ENCODE assay signal across 8 mouse cellular contexts in the genomic region with DNA sequence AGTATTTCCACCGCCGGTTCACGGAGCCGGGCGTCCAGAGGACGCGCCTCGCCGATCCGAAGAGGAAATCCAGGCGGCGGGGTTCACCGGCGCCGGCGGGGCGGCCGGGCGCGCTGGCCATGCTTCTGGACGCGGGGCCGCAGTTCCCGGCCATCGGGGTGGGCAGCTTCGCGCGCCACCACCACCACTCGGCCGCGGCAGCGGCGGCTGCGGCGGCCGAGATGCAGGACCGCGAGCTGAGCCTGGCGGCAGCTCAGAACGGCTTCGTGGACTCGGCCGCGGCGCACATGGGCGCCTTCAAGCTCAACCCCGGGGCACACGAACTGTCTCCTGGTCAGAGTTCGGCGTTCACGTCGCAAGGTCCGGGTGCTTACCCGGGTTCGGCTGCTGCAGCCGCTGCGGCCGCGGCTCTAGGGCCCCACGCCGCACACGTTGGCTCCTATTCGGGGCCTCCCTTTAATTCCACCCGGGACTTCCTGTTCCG. TPM values are rescaled to one million over a fixed set of nuclear protein-coding genes. Genes with fewer than 3 reads are reported as not detected.
DNase-seq lines count a peak whose midpoint lies in the region; ATAC-seq and TF ChIP-seq lines count a peak whose summit lies in the region.

No protein-coding gene starts in this region.

- H3K27me3 ChIP-seq in kidney, postnatal 0 days (ENCODE audit: insufficient read depth, low read length), result peaks cover 95% of the 10 kb centered on the region
- H3K27me3 ChIP-seq in hindbrain, embryonic 14.5 days (ENCODE audit: control insufficient read depth, insufficient read depth, low read length), result peaks cover 53% of the 10 kb centered on the region
- peaks cover 55% of the 10 kb centered on the region for H3K27me3 ChIP-seq in midbrain, embryonic 13.5 days

- H3K9me3 ChIP-seq in kidney, postnatal 0 days (replicated peaks; ENCODE audit: low read length), result no peaks in the 10 kb centered on the region
- no peaks in the 10 kb centered on the region for H3K9me3 ChIP-seq in hindbrain, embryonic 14.5 days (ENCODE audit: control insufficient read depth, low read length)
- H3K9me3 ChIP-seq in midbrain, embryonic 13.5 days, result no peaks in the 10 kb centered on the region

- TF ChIP-seq POLR2A in cortical plate, adult 2 months (IDR thresholded peaks at IDR 0.05; ENCODE audit: extremely low read depth, insufficient read depth, low read length), result no peak

- no peak for DNase-seq in kidney, postnatal 0 days (ENCODE audit: low spot score)
- no peak for DNase-seq in kidney, postnatal 36 days
- DNase-seq in hindbrain, embryonic 14.5 days (ENCODE audit: low spot score), result no peak
- DNase-seq in c-Kit-positive CD71-positive TER-119-positive erythroid progenitor cells, embryonic 14.5 days (ENCODE audit: low spot score), result no peak
- DNase-seq in urinary bladder, adult 2 months (ENCODE audit: low spot score), result no peak
- DNase-seq in frontal cortex, postnatal 25 days (ENCODE audit: low spot score in 2 of 2), result no peak

- ATAC-seq in kidney, postnatal 0 days (replicated peaks; ENCODE audit: low FRiP score, low read depth), result peak; percentile 21; the same call in 1 of the 2 replicates
- ATAC-seq in hindbrain, embryonic 14.5 days (ENCODE audit: low FRiP score), result no peak
- 0 out of 2 replicates have a peak, but pooled peaks have one; percentile 4 for ATAC-seq in midbrain, embryonic 13.5 days

- peak overlapping the region; percentile 33 for H3K4me3 ChIP-seq in kidney, postnatal 0 days (replicated peaks; ENCODE audit: low read depth, low read length)
- H3K4me3 ChIP-seq in cortical plate, adult 2 months (ENCODE audit: insufficient read depth, low read length), result peak overlapping the region; percentile 23
- H3K4me3 ChIP-seq in hindbrain, embryonic 14.5 days (replicated peaks; ENCODE audit: low read length), result peak overlapping the region; percentile 51
- peak overlapping the region; percentile 69 for H3K4me3 ChIP-seq in midbrain, embryonic 13.5 days (replicated peaks)

- no peak for TF ChIP-seq CTCF in kidney, postnatal 0 days (IDR thresholded peaks at IDR 0.05; ENCODE audit: low read depth)
- no peak for TF ChIP-seq CTCF in cortical plate, adult 2 months (IDR thresholded peaks at IDR 0.05; ENCODE audit: extremely low read depth, insufficient read depth, low read length)

- no peak overlapping the region for H3K27ac ChIP-seq in kidney, postnatal 0 days
- peak overlapping the region; percentile 87; the same call in 1 of the 2 replicates for H3K27ac ChIP-seq in cortical plate, adult 2 months (ENCODE audit: insufficient read depth, low read length)
- H3K27ac ChIP-seq in hindbrain, embryonic 14.5 days, result peak overlapping the region; percentile 96
- peak overlapping the region; percentile 98 for H3K27ac ChIP-seq in midbrain, embryonic 13.5 days

- no peaks in the 10 kb centered on the region for H3K36me3 ChIP-seq in kidney, postnatal 0 days (ENCODE audit: insufficient read depth, low read length)
- H3K36me3 ChIP-seq in hindbrain, embryonic 14.5 days (replicated peaks; ENCODE audit: control insufficient read depth, insufficient read depth), result no peaks in the 10 kb centered on the region; the same call in 1 of the 2 replicates
- peaks cover 6% of the 10 kb centered on the region; the same call in 1 of the 2 replicates for H3K36me3 ChIP-seq in midbrain, embryonic 13.5 days

- H3K4me2 ChIP-seq in kidney, postnatal 0 days (ENCODE audit: low read length), result peak overlapping the region; percentile 66
- H3K4me2 ChIP-seq in hindbrain, embryonic 14.5 days (replicated peaks), result peak overlapping the region; percentile 55
- H3K4me2 ChIP-seq in midbrain, embryonic 13.5 days (replicated peaks), result peak overlapping the region; percentile 61

- H3K9ac ChIP-seq in kidney, postnatal 0 days (ENCODE audit: low read depth, low read length), result peak overlapping the region; percentile 8; the same call in 1 of the 2 replicates
- H3K9ac ChIP-seq in hindbrain, embryonic 14.5 days, result peak overlapping the region; percentile 85
- peak overlapping the region; percentile 94 for H3K9ac ChIP-seq in midbrain, embryonic 13.5 days (replicated peaks)

- under 1% methylated on average over 56 of the region's 65 CpGs for WGBS in kidney, postnatal 0 days
- under 1% methylated on average over 62 of the region's 65 CpGs for WGBS in hindbrain, embryonic 14.5 days
- under 1% methylated on average over 64 of the region's 65 CpGs for WGBS in midbrain, embryonic 13.5 days

- peaks cover 15% of the 10 kb centered on the region; the same call in 1 of the 2 replicates for H3K4me1 ChIP-seq in kidney, postnatal 0 days (replicated peaks; ENCODE audit: insufficient read depth, low read length)
- H3K4me1 ChIP-seq in cortical plate, adult 2 months (ENCODE audit: control insufficient read depth, insufficient read depth, low read length), result no peaks in the 10 kb centered on the region
- H3K4me1 ChIP-seq in hindbrain, embryonic 14.5 days (replicated peaks; ENCODE audit: control insufficient read depth, insufficient read depth, low read length), result peaks cover 6% of the 10 kb centered on the region; the same call in 1 of the 2 replicates
- H3K4me1 ChIP-seq in midbrain, embryonic 13.5 days (replicated peaks), result peaks cover 35% of the 10 kb centered on the region

RNA-seq across cellular contexts. Expression of a gene that starts 0.4 kb away (rescaled TPM):
- polyA plus RNA-seq in kidney, postnatal 0 days (2015; fragmentation: Nextera tagmentation; extraction: Ambion mirVana), result not detected in 2 replicates
- polyA plus RNA-seq in cortical plate, adult 2 months (2012; rRNA removed), result 11.1 and 11.9 TPM in 2 replicates
- 10.6 and 11.4 TPM in 2 replicates for polyA plus RNA-seq in hindbrain, embryonic 14.5 days (2014; fragmentation: Nextera tagmentation; extraction: Ambion mirVana)
- 10.3 and 10.7 TPM in 2 replicates for polyA plus RNA-seq in midbrain, embryonic 13.5 days (2015; fragmentation: Nextera tagmentation; extraction: Ambion mirVana)
- polyA plus RNA-seq in urinary bladder, adult 2 months (2012; rRNA removed), result 0.07 TPM in 1 of 2 replicates, not detected in the other

RNA-seq across cellular contexts. Expression of a gene that starts 10.1 kb away (rescaled TPM):
- polyA plus RNA-seq in kidney, postnatal 0 days (2015; fragmentation: Nextera tagmentation; extraction: Ambion mirVana), result 0.06 and 0.11 TPM in 2 replicates
- polyA plus RNA-seq in cortical plate, adult 2 months (2012; rRNA removed), result 2.8 and 3.3 TPM in 2 replicates
- polyA plus RNA-seq in hindbrain, embryonic 14.5 days (2014; fragmentation: Nextera tagmentation; extraction: Ambion mirVana), result 11.6 and 14.0 TPM in 2 replicates
- polyA plus RNA-seq in midbrain, embryonic 13.5 days (2015; fragmentation: Nextera tagmentation; extraction: Ambion mirVana), result 15.5 and 16.7 TPM in 2 replicates
- polyA plus RNA-seq in urinary bladder, adult 2 months (2012; rRNA removed), result not detected in 2 replicates

RNA-seq across cellular contexts. Expression of a gene that starts 14.8 kb away (rescaled TPM):
- polyA plus RNA-seq in kidney, postnatal 0 days (2015; fragmentation: Nextera tagmentation; extraction: Ambion mirVana), result not detected in 2 replicates
- polyA plus RNA-seq in cortical plate, adult 2 months (2012; rRNA removed), result 0.08 TPM in 1 of 2 replicates, not detected in the other
- 0.31 and 0.95 TPM in 2 replicates for polyA plus RNA-seq in hindbrain, embryonic 14.5 days (2014; fragmentation: Nextera tagmentation; extraction: Ambion mirVana)
- polyA plus RNA-seq in midbrain, embryonic 13.5 days (2015; fragmentation: Nextera tagmentation; extraction: Ambion mirVana), result 0.43 and 0.73 TPM in 2 replicates
- not detected in 2 replicates for polyA plus RNA-seq in urinary bladder, adult 2 months (2012; rRNA removed)

RNA-seq across cellular contexts. Expression of a gene that starts 24.7 kb away (rescaled TPM):
- polyA plus RNA-seq in kidney, postnatal 0 days (2015; fragmentation: Nextera tagmentation; extraction: Ambion mirVana), result not detected in 2 replicates
- 0.13 and 0.17 TPM in 2 replicates for polyA plus RNA-seq in cortical plate, adult 2 months (2012; rRNA removed)
- polyA plus RNA-seq in hindbrain, embryonic 14.5 days (2014; fragmentation: Nextera tagmentation; extraction: Ambion mirVana), result 0.50 and 1.2 TPM in 2 replicates
- polyA plus RNA-seq in midbrain, embryonic 13.5 days (2015; fragmentation: Nextera tagmentation; extraction: Ambion mirVana), result 1.1 and 2.3 TPM in 2 replicates
- not detected in 2 replicates for polyA plus RNA-seq in urinary bladder, adult 2 months (2012; rRNA removed)

RNA-seq across cellular contexts. Expression of a gene that starts 58.5 kb away (rescaled TPM):
- 36.0 and 42.1 TPM in 2 replicates for polyA plus RNA-seq in kidney, postnatal 0 days (2015; fragmentation: Nextera tagmentation; extraction: Ambion mirVana)
- 34.9 and 39.2 TPM in 2 replicates for polyA plus RNA-seq in cortical plate, adult 2 months (2012; rRNA removed)
- polyA plus RNA-seq in hindbrain, embryonic 14.5 days (2014; fragmentation: Nextera tagmentation; extraction: Ambion mirVana), result 27.2 and 34.6 TPM in 2 replicates
- 24.2 and 27.4 TPM in 2 replicates for polyA plus RNA-seq in midbrain, embryonic 13.5 days (2015; fragmentation: Nextera tagmentation; extraction: Ambion mirVana)
- polyA plus RNA-seq in urinary bladder, adult 2 months (2012; rRNA removed), result 27.3 and 28.3 TPM in 2 replicates

Comparison
In these comparisons a context has a peak if more than half of its experiments do, and no peak if none do; other contexts are left out.
1. H3K9ac ChIP-seq: peak in every context shown above with its lines; median percentile 94 in midbrain, embryonic 13.5 days; 85 in hindbrain, embryonic 14.5 days; 8 in kidney, postnatal 0 days.
2. RNA of a gene that starts 0.4 kb away (polyA plus RNA-seq): 11.1 to 11.9 TPM in cortical plate, adult 2 months, 10.6 to 11.4 TPM in hindbrain, embryonic 14.5 days and 10.3 to 10.7 TPM in midbrain, embryonic 13.5 days; 0.07 TPM in urinary bladder, adult 2 months and not detected in kidney, postnatal 0 days; every median in the first group is over 10 times any median in the second.
3. Peak in every context shown above with its lines, with median percentiles within 50 percentile points of each other: H3K4me2 ChIP-seq and H3K4me3 ChIP-seq.